Mouse (Mus musculus) G1E (cell line): ENCODE measurements around the gene Rbpj.

Source experiments
- CTCF ChIP-seq: IDR thresholded peaks from 2 replicates; pipeline ENCODE4 v1.5.1; 2012; ENCODE audit warnings: low read depth, low read length, inconsistent platforms, mixed read lengths
- GATA1 ChIP-seq: IDR thresholded peaks from 2 replicates; pipeline ENCODE4 v1.6.1; 2012; ENCODE audit warnings: borderline replicate concordance, low read length, inconsistent platforms, mixed read lengths
- GATA2 ChIP-seq: IDR thresholded peaks from 2 replicates; pipeline ENCODE4 v1.6.1; 2012; ENCODE audit warnings: low read depth, low read length, inconsistent platforms, borderline replicate concordance
- TAL1 ChIP-seq: conservative IDR thresholded peaks from 2 replicates; pipeline ENCODE4 v1.6.1; 2012; ENCODE audit warnings: low read depth, low read length, inconsistent platforms, mixed read lengths

- TF ChIP-seq TAL1 (no peak), CTCF (no peak), GATA1 (no peak), GATA2 (no peak)
Observed at GRCm38 (mm10) chr5:53551910-53552309, 86.0 kb downstream of the Rbpj start.
